Mouse (Mus musculus) midbrain, embryonic 15.5 days (tissue): ENCODE data around the gene Lemd1. TPM values are rescaled to one million over a fixed set of nuclear protein-coding genes. Genes with fewer than 3 reads are reported as not detected.
A peak's percentile ranks its signal among the peaks of the same experiment; 100 is the strongest.
"Not testable (repeated sequence)": the region's sequence is repeated elsewhere in the genome, so short reads cannot be mapped to it uniquely, and the experiment has no call there.

Experiments
- ATAC-seq: fragments of 200-750 bp; cut with Nextera tagmentation; replicated peaks from 2 replicates; pipeline ENCODE4 v1.8.0; 2017; ENCODE audit warnings: moderate TSS enrichment
- H3K27ac ChIP-seq: fragments of 300-500 bp; sonication (generic); 2 replicates; pipeline ENCODE4 v1.5.1; 2015; ENCODE audit warnings: mild to moderate bottlenecking, inconsistent platforms
- H3K27me3 ChIP-seq: fragments of 300-500 bp; sonication (generic); replicated peaks from 2 replicates; pipeline ENCODE4 v1.6.1; 2015; ENCODE audit warnings: inconsistent platforms
- H3K36me3 ChIP-seq: fragments of 300-500 bp; sonication (generic); replicated peaks from 2 replicates; pipeline ENCODE4 v1.6.1; 2015; ENCODE audit warnings: inconsistent platforms
- H3K4me1 ChIP-seq: fragments of 300-500 bp; sonication (generic); 2 replicates; pipeline ENCODE4 v1.6.1; 2015; ENCODE audit warnings: inconsistent platforms
- H3K4me2 ChIP-seq: fragments of 300-500 bp; sonication (generic); 2 replicates; pipeline ENCODE4 v1.6.1; 2015; ENCODE audit warnings: inconsistent platforms, mild to moderate bottlenecking, moderate library complexity
- H3K4me3 ChIP-seq: fragments of 300-500 bp; sonication (generic); 2 replicates; pipeline ENCODE4 v1.5.1; 2015; ENCODE audit warnings: mild to moderate bottlenecking, inconsistent platforms
- H3K9ac ChIP-seq: fragments of 300-500 bp; sonication (generic); 2 replicates; pipeline ENCODE4 v1.6.1; 2015; ENCODE audit warnings: mild to moderate bottlenecking, inconsistent platforms
- H3K9me3 ChIP-seq: fragments of 300-500 bp; sonication (generic); 2 replicates; pipeline ENCODE4 v1.6.1; 2016; ENCODE audit warnings: inconsistent platforms
- WGBS: fragments of 180-500 bp; shearing (Covaris S2); methylation state at CpG from one replicate; pipeline ENCODE4 v1.1.7; 2015; ENCODE audit warnings: mixed read lengths; 5-methylcytosine and 5-hydroxymethylcytosine counted together
- polyA plus RNA-seq: library from polyadenylated mRNA; unstranded; fragments of >200 nt; fragmentation: Nextera tagmentation; extraction: Ambion mirVana; gene quantifications from 2 replicates; pipeline ENCODE4 v1.2.1, GENCODE M21; 2015

The Lemd1 gene
- polyA plus RNA-seq, 1 experiment from 2014 or later = 19.8 TPM

GRCm38 (mm10) chr1:132153691-132154090 lies 37.5 kb upstream of the Lemd1 start:
- Histone ChIP-seq H3K4me3 (no peak overlapping the region), H3K27me3 (no peaks in the 10 kb centered on the region), H3K9ac (no peak overlapping the region), H3K4me2 (no peak overlapping the region), H3K4me1 (peaks cover 24% of the 10 kb centered on the region), H3K9me3 (no peaks in the 10 kb centered on the region), H3K27ac (no peak overlapping the region), H3K36me3 (no peaks in the 10 kb centered on the region)
- ATAC-seq = no peak
- 14% methylated on average over 8 of the region's 8 CpGs for WGBS

DNA sequence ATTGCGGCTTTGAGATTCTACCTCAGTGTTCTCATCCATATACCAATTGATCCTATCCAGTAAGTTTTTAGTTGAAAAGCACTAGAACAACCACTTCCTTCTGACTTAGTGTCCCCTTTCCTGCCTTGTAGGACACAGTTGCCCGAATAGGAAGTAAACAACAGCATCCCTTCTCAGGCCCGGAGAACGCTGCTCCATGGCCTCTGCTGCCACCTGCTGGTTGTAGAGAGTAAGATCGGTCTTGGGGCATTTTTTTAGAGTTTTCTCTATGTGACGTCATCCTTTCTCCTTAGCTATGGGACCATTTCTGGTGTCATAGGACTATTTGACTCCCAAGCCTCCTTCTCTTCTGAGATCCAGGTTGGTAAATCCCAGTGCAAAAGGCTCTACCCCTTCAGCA lies 35.5 kb upstream of the Lemd1 start:
- no peak overlapping the region for H3K27ac ChIP-seq

DNA sequence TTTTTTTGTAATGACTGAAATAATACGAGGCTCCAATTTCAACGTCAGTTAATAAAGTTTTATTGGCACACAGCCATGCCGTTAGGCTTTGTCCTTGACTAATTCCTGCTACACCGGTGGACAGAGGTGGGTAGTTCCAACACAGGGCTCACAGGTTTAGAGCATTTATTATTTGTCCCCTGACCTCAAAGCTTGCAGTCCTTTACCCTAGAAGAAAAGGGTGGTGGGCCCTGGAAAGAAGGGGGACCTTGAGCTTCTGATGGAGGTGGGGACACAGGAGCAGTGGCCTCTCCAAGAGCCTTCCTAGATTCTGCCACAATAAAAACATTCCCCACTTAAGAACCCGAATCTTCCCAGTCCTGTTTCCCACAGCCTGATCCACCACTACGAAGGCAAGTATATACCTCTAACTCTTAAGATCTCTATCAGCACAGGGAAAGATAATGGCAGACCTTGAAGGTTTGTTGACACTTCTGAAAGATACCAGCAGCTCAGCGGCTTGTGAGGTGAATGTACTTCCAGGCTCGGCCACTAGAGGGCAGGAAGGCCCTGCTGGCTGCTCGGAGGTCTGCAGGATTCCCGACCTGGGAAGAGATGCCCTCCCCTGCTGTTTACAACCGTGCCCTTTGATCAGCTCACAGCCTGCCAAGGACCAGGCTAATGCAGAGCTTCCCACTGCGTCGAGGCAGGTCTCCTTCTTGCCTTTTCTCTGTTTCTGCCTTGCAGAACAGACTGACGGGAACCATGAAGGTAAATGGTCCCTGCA lies 34.0 kb upstream of the Lemd1 start:
- Histone ChIP-seq H3K9me3 (no peaks in the 10 kb centered on the region), H3K4me1 (peaks cover 36% of the 10 kb centered on the region), H3K27ac (peak overlapping the region; percentile 40; the same call in 1 of the 2 replicates), H3K4me2 (peak overlapping the region; percentile 28), H3K27me3 (no peaks in the 10 kb centered on the region), H3K36me3 (no peaks in the 10 kb centered on the region), H3K9ac (peak overlapping the region; percentile 24; the same call in 1 of the 2 replicates), H3K4me3 (no peak overlapping the region)
- WGBS = 23% methylated on average over 14 of the region's 14 CpGs
- ATAC-seq = peak; percentile 88

More for the DNA sequence above, 35.5 kb upstream of the Lemd1 start:
- 6% methylated on average over 6 of the region's 6 CpGs for WGBS
- Histone ChIP-seq H3K9me3 (no peaks in the 10 kb centered on the region), H3K27me3 (no peaks in the 10 kb centered on the region), H3K4me3 (no peak overlapping the region), H3K9ac (no peak overlapping the region), H3K36me3 (no peaks in the 10 kb centered on the region), H3K4me2 (no peak overlapping the region), H3K4me1 (peaks cover 36% of the 10 kb centered on the region)
- ATAC-seq = no peak

GRCm38 (mm10) chr1:132157808-132158207 lies 33.4 kb upstream of the Lemd1 start:
- ATAC-seq = peak; percentile 55
- no peak overlapping the region for H3K4me3 ChIP-seq
- no peaks in the 10 kb centered on the region for H3K27me3 ChIP-seq
- peaks cover 36% of the 10 kb centered on the region for H3K4me1 ChIP-seq
- peak overlapping the region; percentile 28 for H3K4me2 ChIP-seq
- peak overlapping the region; percentile 24; the same call in 1 of the 2 replicates for H3K9ac ChIP-seq
- H3K36me3 ChIP-seq = no peaks in the 10 kb centered on the region
- peak overlapping the region; percentile 40; the same call in 1 of the 2 replicates for H3K27ac ChIP-seq
- WGBS = 21% methylated on average over 7 of the region's 7 CpGs
- H3K9me3 ChIP-seq = no peaks in the 10 kb centered on the region

DNA sequence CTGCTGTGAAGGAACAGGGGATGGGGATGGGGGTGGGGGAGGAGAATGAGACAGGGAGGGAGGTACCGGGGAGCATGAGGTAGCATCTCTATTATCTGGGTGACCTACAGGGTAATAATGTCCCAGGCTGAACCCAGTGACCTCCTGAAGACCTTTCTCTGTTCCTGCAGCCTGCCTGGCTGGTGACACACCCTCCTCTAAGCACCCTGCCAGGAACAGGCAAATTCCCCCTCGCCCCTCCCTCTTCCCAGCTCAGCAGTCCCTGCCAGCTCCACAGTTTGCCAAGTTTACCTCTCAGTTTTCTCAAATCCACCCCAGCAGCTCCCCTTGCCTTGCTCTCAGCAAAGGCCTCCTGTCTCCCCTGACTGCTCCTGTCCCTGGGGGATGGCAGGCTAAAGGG lies 32.5 kb upstream of the Lemd1 start:
- H3K9me3 ChIP-seq = no peaks in the 10 kb centered on the region
- H3K9ac ChIP-seq = no peak overlapping the region
- peaks cover 33% of the 10 kb centered on the region for H3K4me1 ChIP-seq
- 29% methylated on average over 2 of the region's 2 CpGs for WGBS
- ATAC-seq = no peak
- no peak overlapping the region for H3K4me2 ChIP-seq
- no peaks in the 10 kb centered on the region for H3K27me3 ChIP-seq
- H3K36me3 ChIP-seq = no peaks in the 10 kb centered on the region
- H3K4me3 ChIP-seq = no peak overlapping the region
- no peak overlapping the region for H3K27ac ChIP-seq

- Histone ChIP-seq H3K9ac (no peak overlapping the region), H3K27ac (no peak overlapping the region), H3K27me3 (no peaks in the 10 kb centered on the region), H3K36me3 (no peaks in the 10 kb centered on the region), H3K9me3 (no peaks in the 10 kb centered on the region), H3K4me2 (no peak overlapping the region), H3K4me1 (peaks cover 38% of the 10 kb centered on the region), H3K4me3 (no peak overlapping the region)
- 49% methylated on average over 4 of the region's 4 CpGs for WGBS
- no peak for ATAC-seq
Measured at GRCm38 (mm10) chr1:132159681-132160080, 31.6 kb upstream of the Lemd1 start.

DNA sequence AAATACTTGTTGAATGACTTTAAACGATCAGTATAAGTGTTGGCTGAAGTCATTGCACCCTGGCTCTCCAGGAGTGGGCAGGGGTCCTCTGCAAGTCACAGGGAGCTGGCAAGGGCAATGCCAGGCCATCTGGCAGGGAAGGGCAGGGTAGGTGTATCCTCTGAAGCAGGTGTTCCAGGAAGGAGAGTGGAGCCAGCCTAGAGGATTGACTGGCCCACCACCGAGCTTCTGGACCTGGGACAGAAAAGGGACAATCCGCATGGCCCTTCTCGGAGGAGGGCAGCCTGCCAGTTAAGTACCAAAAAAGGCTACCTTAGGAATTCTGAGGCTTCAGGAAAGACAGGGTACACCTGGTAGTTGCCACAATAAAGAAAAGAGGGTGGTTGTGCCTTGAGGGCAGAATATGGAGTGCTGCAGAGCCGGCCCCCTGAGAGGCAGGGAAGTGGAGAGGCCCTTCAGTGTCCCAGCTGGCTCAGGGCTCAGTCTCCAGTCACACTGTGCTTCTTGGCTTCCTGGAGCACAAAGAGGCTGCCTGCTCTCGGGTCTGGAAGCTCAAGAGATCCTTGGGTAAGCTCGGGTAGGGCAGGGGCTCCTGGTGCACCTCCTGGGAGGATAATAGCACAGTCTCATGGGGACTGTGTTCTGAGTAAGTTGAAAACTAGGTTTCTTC lies 29.9 kb upstream of the Lemd1 start:
- Histone ChIP-seq H3K9me3 (no peaks in the 10 kb centered on the region; the same call in 1 of the 2 replicates), H3K27ac (no peak overlapping the region), H3K36me3 (no peaks in the 10 kb centered on the region), H3K4me3 (no peak overlapping the region), H3K27me3 (no peaks in the 10 kb centered on the region), H3K9ac (no peak overlapping the region), H3K4me2 (no peak overlapping the region), H3K4me1 (peaks cover 44% of the 10 kb centered on the region)
- WGBS = 56% methylated on average over 7 of the region's 7 CpGs
- ATAC-seq = no peak

GRCm38 (mm10) chr1:132162618-132163017 lies 28.6 kb upstream of the Lemd1 start:
- not testable (repeated sequence) for H3K27me3 ChIP-seq, H3K4me3 ChIP-seq, H3K9me3 ChIP-seq, H3K9ac ChIP-seq, ATAC-seq, H3K4me2 ChIP-seq, H3K36me3 ChIP-seq, H3K27ac ChIP-seq
- 53% methylated on average over 9 of the region's 9 CpGs for WGBS
- peaks cover 43% of the 10 kb centered on the region for H3K4me1 ChIP-seq

DNA sequence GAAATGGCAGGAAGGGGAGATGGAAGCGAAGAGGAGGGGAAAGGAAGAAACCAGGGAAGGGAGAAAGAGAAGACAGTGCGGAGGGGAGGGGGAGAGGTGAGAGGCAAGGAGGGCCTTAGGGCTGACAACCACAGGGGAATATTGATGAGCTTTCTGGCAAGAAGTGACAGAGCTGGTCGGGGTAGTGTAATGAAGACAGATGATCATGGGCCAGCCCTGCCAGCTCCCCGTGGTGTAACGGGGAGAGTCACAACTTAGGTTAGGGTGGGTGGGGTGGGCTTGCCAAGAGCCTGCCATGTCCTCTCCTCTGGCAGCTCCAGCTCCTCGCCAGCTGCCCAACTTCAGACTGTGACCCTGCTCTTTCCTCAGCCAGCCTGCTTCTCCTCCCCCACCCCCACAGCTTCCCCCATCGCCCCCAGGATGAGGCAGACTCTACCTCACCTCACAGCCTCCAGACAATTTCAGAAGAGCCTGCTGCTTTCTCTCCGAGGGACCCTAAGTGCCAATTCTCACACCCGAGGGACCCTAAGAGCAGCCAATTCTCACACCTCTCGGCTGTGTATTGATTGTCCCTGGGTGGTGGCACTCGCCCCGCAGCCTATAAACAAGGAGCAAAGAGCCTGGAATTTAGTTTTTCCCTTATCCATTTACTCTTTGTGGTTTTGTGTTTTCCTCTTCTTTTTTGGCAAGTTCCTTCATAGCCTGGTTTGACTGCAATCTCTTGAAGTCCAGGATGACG lies 26.3 kb upstream of the Lemd1 start:
- peaks cover 38% of the 10 kb centered on the region for H3K4me1 ChIP-seq
- H3K9me3 ChIP-seq = no peaks in the 10 kb centered on the region; the same call in 1 of the 2 replicates
- ATAC-seq = peak; percentile 37; the same call in 1 of the 2 replicates
- WGBS = 39% methylated on average over 13 of the region's 13 CpGs
- H3K9ac ChIP-seq = no peak overlapping the region
- H3K4me2 ChIP-seq = no peak overlapping the region
- no peak overlapping the region for H3K4me3 ChIP-seq
- no peaks in the 10 kb centered on the region for H3K36me3 ChIP-seq
- no peak overlapping the region for H3K27ac ChIP-seq
- no peaks in the 10 kb centered on the region for H3K27me3 ChIP-seq

GRCm38 (mm10) chr1:132165859-132166258 lies 25.4 kb upstream of the Lemd1 start:
- H3K9me3 ChIP-seq = no peaks in the 10 kb centered on the region; the same call in 1 of the 2 replicates
- no peak overlapping the region for H3K27ac ChIP-seq
- ATAC-seq = no peak
- no peak overlapping the region for H3K4me3 ChIP-seq
- no peak overlapping the region for H3K9ac ChIP-seq
- H3K36me3 ChIP-seq = no peaks in the 10 kb centered on the region
- WGBS = 57% methylated on average over 3 of the region's 3 CpGs
- H3K27me3 ChIP-seq = no peaks in the 10 kb centered on the region
- H3K4me2 ChIP-seq = no peak overlapping the region
- H3K4me1 ChIP-seq = peaks cover 30% of the 10 kb centered on the region

DNA sequence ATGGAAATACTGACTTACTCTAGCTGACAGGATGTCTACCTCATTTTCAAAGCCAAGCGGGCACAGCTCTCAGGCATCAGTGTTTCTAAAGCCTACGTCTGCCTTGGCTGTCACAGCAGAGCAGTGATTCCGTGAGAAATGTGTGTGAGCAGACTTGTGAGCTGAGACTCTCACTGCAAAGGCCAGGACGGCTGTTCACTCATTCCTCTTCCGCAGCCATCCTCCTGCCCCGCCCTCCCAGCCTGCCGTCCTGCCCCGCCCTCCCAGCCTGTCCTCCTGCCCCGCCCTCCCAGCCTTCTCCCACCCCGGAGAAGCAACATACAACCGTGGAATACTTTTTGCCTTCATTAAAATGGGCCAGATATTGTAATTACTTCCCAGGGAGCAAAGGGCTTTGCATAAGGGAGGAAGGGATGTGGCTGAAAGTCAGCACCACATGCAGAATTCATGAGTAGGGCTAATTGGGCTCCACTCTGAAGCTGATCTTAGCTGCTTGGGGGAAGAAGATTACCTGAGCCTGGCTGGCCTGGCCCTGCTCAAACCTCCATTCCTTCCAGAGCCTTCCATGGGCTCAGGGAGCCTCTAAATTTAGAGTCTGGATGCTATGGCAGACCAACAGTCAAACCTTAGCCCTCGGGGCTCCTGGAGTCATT lies 23.0 kb upstream of the Lemd1 start:
- H3K4me2 ChIP-seq = peak overlapping the region; percentile 43
- ATAC-seq = peak; percentile 71
- no peaks in the 10 kb centered on the region for H3K36me3 ChIP-seq
- 0 out of 2 replicates have a peak overlapping the region, but pooled peaks have one; percentile 38 for H3K9ac ChIP-seq
- H3K9me3 ChIP-seq = no peaks in the 10 kb centered on the region; the same call in 1 of the 2 replicates
- no peaks in the 10 kb centered on the region for H3K27me3 ChIP-seq
- H3K4me3 ChIP-seq = peak overlapping the region; percentile 18
- peak overlapping the region; percentile 79 for H3K27ac ChIP-seq
- 10% methylated on average over 12 of the region's 12 CpGs for WGBS
- peaks cover 37% of the 10 kb centered on the region for H3K4me1 ChIP-seq

DNA sequence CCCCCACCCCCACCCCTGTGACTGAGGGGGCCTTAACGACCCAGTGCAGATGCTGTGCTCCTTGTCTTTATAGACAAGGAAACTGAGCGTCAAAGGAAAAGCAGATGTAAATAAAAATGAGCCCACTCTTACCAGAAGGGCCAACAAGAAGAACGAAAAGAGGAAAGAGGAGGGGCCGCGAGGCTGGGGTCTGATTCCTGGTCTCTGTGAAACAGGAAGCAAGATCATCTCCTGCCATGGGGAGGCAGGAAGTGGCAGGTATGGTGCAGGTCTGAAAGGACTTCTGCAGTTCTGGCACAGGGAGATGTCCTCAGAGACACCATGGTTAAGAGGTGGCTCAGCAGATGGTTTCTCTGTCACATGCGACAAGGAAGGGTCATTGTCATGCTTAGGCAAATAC lies 20.5 kb upstream of the Lemd1 start:
- Histone ChIP-seq H3K9ac (no peak overlapping the region), H3K27ac (no peak overlapping the region), H3K4me2 (no peak overlapping the region), H3K4me1 (peaks cover 25% of the 10 kb centered on the region), H3K36me3 (no peaks in the 10 kb centered on the region), H3K27me3 (no peaks in the 10 kb centered on the region), H3K4me3 (no peak overlapping the region), H3K9me3 (no peaks in the 10 kb centered on the region; the same call in 1 of the 2 replicates)
- WGBS = 59% methylated on average over 6 of the region's 6 CpGs
- no peak for ATAC-seq
